ENCODE assay signal across 26 mouse cellular contexts in genomic region chr3:135304566-135304965, GRCm38 (mm10). TPM values are rescaled to one million over a fixed set of nuclear protein-coding genes. Genes with fewer than 3 reads are reported as not detected.
A peak's percentile ranks its signal among the peaks of the same experiment; 100 is the strongest.
DNase-seq lines count a peak whose midpoint lies in the region; ATAC-seq lines count a peak whose summit lies in the region.
"Had no signal": no experiment of that assay in that cellular context is flagged by ENCODE, and none has a peak within 500 bp of the region (broad histone marks: within the 10 kb centered on the region; RNA-seq: fewer than 3 reads in every experiment).

No protein-coding gene starts in this region.

- H3K9me3 ChIP-seq in midbrain, embryonic 11.5 days (ENCODE audit: control insufficient read depth, low read length) = no peaks in the 10 kb centered on the region
- no peaks in the 10 kb centered on the region for H3K9me3 ChIP-seq in midbrain, embryonic 16.5 days (replicated peaks; ENCODE audit: control insufficient read depth, low read length, poor library complexity, severe bottlenecking)
- H3K9me3 ChIP-seq: embryonic facial prominence, embryonic 15.5 days; heart, embryonic 10.5 days; hindbrain, embryonic 15.5 days; kidney, embryonic 15.5 days; limb, embryonic 10.5 days; neural tube, embryonic 12.5 days had no signal

- intact Hi-C loops in heart, postnatal 36 days (cut with DNase I) = no loop called here

- peaks cover 21% of the 10 kb centered on the region for H3K4me1 ChIP-seq in midbrain, embryonic 11.5 days (ENCODE audit: control insufficient read depth, insufficient read depth, low read length)
- H3K4me1 ChIP-seq in midbrain, embryonic 16.5 days (ENCODE audit: control insufficient read depth, insufficient read depth, low read length) = peaks cover 11% of the 10 kb centered on the region
- H3K4me1 ChIP-seq: embryonic facial prominence, embryonic 15.5 days had no signal

- no peak overlapping the region for H3K27ac ChIP-seq in midbrain, embryonic 11.5 days (ENCODE audit: low read depth, low read length)
- H3K27ac ChIP-seq in midbrain, embryonic 16.5 days (ENCODE audit: low read length) = no peak overlapping the region
- H3K27ac ChIP-seq: embryonic facial prominence, embryonic 15.5 days; heart, embryonic 10.5 days; hindbrain, embryonic 15.5 days; kidney, embryonic 15.5 days; left cerebral cortex, adult 2 months; limb, embryonic 10.5 days; neural tube, embryonic 12.5 days had no signal

- WGBS in midbrain, embryonic 11.5 days = 7% methylated on average over 9 of the region's 9 CpGs
- 9% methylated on average over 9 of the region's 9 CpGs for WGBS in midbrain, embryonic 16.5 days

- H3K36me3 ChIP-seq in midbrain, embryonic 11.5 days (ENCODE audit: control insufficient read depth, insufficient read depth, low read length) = no peaks in the 10 kb centered on the region
- no peaks in the 10 kb centered on the region for H3K36me3 ChIP-seq in midbrain, embryonic 16.5 days (ENCODE audit: control insufficient read depth, insufficient read depth, low read length)
- H3K36me3 ChIP-seq: embryonic facial prominence, embryonic 15.5 days; heart, embryonic 10.5 days; hindbrain, embryonic 15.5 days; kidney, embryonic 15.5 days; limb, embryonic 10.5 days; neural tube, embryonic 12.5 days had no signal

- peak; percentile 21 for DNase-seq in heart, adult 11 months
- DNase-seq in heart, postnatal 36 days = no peak
- DNase-seq in midbrain, embryonic 11.5 days (ENCODE audit: low spot score, missing footprints) = peak; percentile 89
- DNase-seq in embryo, embryonic 10.5 days (ENCODE audit: low spot score) = peak; percentile 66
- peak; percentile 28 for DNase-seq in retina, postnatal 1 day
- no peak for DNase-seq in thymus, postnatal 14 days
- DNase-seq: adrenal gland, postnatal 36 days; B cell, adult 2 months; cerebellum, adult 18-20 months; kidney, postnatal 4 days; layer of hippocampus, adult 9-11 months; liver, postnatal 0 days; lung, postnatal 4 days; thymus, postnatal 36 days had no signal

- H3K4me3 ChIP-seq in midbrain, embryonic 11.5 days (ENCODE audit: low read depth, low read length) = no peak overlapping the region
- no peak overlapping the region for H3K4me3 ChIP-seq in midbrain, embryonic 16.5 days (ENCODE audit: low read depth, low read length)
- H3K4me3 ChIP-seq: embryonic facial prominence, embryonic 15.5 days; heart, embryonic 10.5 days; hindbrain, embryonic 15.5 days; kidney, embryonic 15.5 days; left cerebral cortex, adult 2 months; limb, embryonic 10.5 days; neural tube, embryonic 12.5 days had no signal

- no peak overlapping the region for H3K4me2 ChIP-seq in midbrain, embryonic 11.5 days
- H3K4me2 ChIP-seq in midbrain, embryonic 16.5 days (ENCODE audit: low read length) = no peak overlapping the region
- H3K4me2 ChIP-seq: embryonic facial prominence, embryonic 15.5 days; hindbrain, embryonic 15.5 days; kidney, embryonic 15.5 days; neural tube, embryonic 12.5 days had no signal

- H3K27me3 ChIP-seq in midbrain, embryonic 11.5 days (ENCODE audit: control insufficient read depth, insufficient read depth, low read length) = no peaks in the 10 kb centered on the region; the same call in 1 of the 2 replicates
- no peaks in the 10 kb centered on the region for H3K27me3 ChIP-seq in midbrain, embryonic 16.5 days (ENCODE audit: control insufficient read depth, insufficient read depth, low read depth, low read length)
- H3K27me3 ChIP-seq: neural tube, embryonic 12.5 days had no signal

- ATAC-seq in midbrain, embryonic 11.5 days (ENCODE audit: low FRiP score) = peak; percentile 55
- no peak for ATAC-seq in midbrain, embryonic 16.5 days
- ATAC-seq: intestine, postnatal 0 days; liver, postnatal 0 days had no signal

- no peak overlapping the region for H3K9ac ChIP-seq in midbrain, embryonic 11.5 days (ENCODE audit: low read length)
- H3K9ac ChIP-seq in midbrain, embryonic 16.5 days (ENCODE audit: low read depth, low read length) = no peak overlapping the region
- H3K9ac ChIP-seq: embryonic facial prominence, embryonic 15.5 days; hindbrain, embryonic 15.5 days; kidney, embryonic 15.5 days; liver, postnatal 0 days; neural tube, embryonic 12.5 days had no signal

RNA-seq across cellular contexts. Expression of gene Slc9b2, which starts 2.9 kb away (rescaled TPM):
- total RNA-seq in heart, postnatal 36 days (2021) = under 1 TPM in 1 of 2 experiments, not detected in 1; 0.33 TPM
- 1.3 and 1.9 TPM in 2 replicates for polyA plus RNA-seq in midbrain, embryonic 11.5 days (2014; fragmentation: Nextera tagmentation; extraction: Ambion mirVana)
- 1.8 and 2.9 TPM in 2 replicates for polyA plus RNA-seq in midbrain, embryonic 16.5 days (2015; fragmentation: Nextera tagmentation; extraction: Ambion mirVana)
- total RNA-seq: gastrocnemius, adult 18-20 months had no signal
- polyA plus RNA-seq: liver, adult 2 months; liver, postnatal 0 days; small intestine, adult 2 months had no signal

RNA-seq across cellular contexts. Expression of gene Bdh2, which starts 23.5 kb away (rescaled TPM):
- total RNA-seq in heart, postnatal 36 days (2021) = 1 to 10 TPM; 4.0 to 4.9 TPM
- polyA plus RNA-seq in midbrain, embryonic 11.5 days (2014; fragmentation: Nextera tagmentation; extraction: Ambion mirVana) = 5.7 and 6.4 TPM in 2 replicates
- polyA plus RNA-seq in midbrain, embryonic 16.5 days (2015; fragmentation: Nextera tagmentation; extraction: Ambion mirVana) = 4.0 and 4.8 TPM in 2 replicates

RNA-seq across cellular contexts. Expression of gene Slc9b1, which starts 43.3 kb away (rescaled TPM):
- under 1 TPM in 1 of 2 experiments, not detected in 1; 0.79 TPM for total RNA-seq in heart, postnatal 36 days (2021)
- 0.30 TPM in 1 of 2 replicates, not detected in the other for polyA plus RNA-seq in midbrain, embryonic 11.5 days (2014; fragmentation: Nextera tagmentation; extraction: Ambion mirVana)
- 0.41 TPM in 1 of 2 replicates, not detected in the other for polyA plus RNA-seq in midbrain, embryonic 16.5 days (2015; fragmentation: Nextera tagmentation; extraction: Ambion mirVana)
- total RNA-seq: gastrocnemius, adult 18-20 months had no signal
- polyA plus RNA-seq: embryonic facial prominence, embryonic 15.5 days; hindbrain, embryonic 15.5 days; intestine, postnatal 0 days; liver, adult 2 months; liver, postnatal 0 days; neural tube, embryonic 12.5 days; small intestine, adult 2 months had no signal

Comparison
In these comparisons a context has a peak if more than half of its experiments do, and no peak if none do; other contexts are left out.
1. DNase-seq: peak in heart, adult 11 months (single experiment), midbrain, embryonic 11.5 days (single experiment), embryo, embryonic 10.5 days (single experiment) and retina, postnatal 1 day (single experiment); none in heart, postnatal 36 days (0 of 2) and thymus, postnatal 14 days (single experiment).